Mouse (Mus musculus) midbrain, embryonic 15.5 days (tissue): ENCODE results near the gene Vmo1. TPM values are rescaled to one million over a fixed set of nuclear protein-coding genes. Genes with fewer than 3 reads are reported as not detected.

Experiments used
- ATAC-seq: fragments of 200-750 bp; cut with Nextera tagmentation; replicated peaks from 2 replicates; pipeline ENCODE4 v1.8.0; 2017; ENCODE audit warnings: moderate TSS enrichment
- H3K27ac ChIP-seq: fragments of 300-500 bp; sonication (generic); 2 replicates; pipeline ENCODE4 v1.5.1; 2015; ENCODE audit warnings: mild to moderate bottlenecking, inconsistent platforms
- H3K27me3 ChIP-seq: fragments of 300-500 bp; sonication (generic); replicated peaks from 2 replicates; pipeline ENCODE4 v1.6.1; 2015; ENCODE audit warnings: inconsistent platforms
- H3K36me3 ChIP-seq: fragments of 300-500 bp; sonication (generic); replicated peaks from 2 replicates; pipeline ENCODE4 v1.6.1; 2015; ENCODE audit warnings: inconsistent platforms
- H3K4me1 ChIP-seq: fragments of 300-500 bp; sonication (generic); 2 replicates; pipeline ENCODE4 v1.6.1; 2015; ENCODE audit warnings: inconsistent platforms
- H3K4me2 ChIP-seq: fragments of 300-500 bp; sonication (generic); 2 replicates; pipeline ENCODE4 v1.6.1; 2015; ENCODE audit warnings: inconsistent platforms, mild to moderate bottlenecking, moderate library complexity
- H3K4me3 ChIP-seq: fragments of 300-500 bp; sonication (generic); 2 replicates; pipeline ENCODE4 v1.5.1; 2015; ENCODE audit warnings: mild to moderate bottlenecking, inconsistent platforms
- H3K9ac ChIP-seq: fragments of 300-500 bp; sonication (generic); 2 replicates; pipeline ENCODE4 v1.6.1; 2015; ENCODE audit warnings: mild to moderate bottlenecking, inconsistent platforms
- H3K9me3 ChIP-seq: fragments of 300-500 bp; sonication (generic); 2 replicates; pipeline ENCODE4 v1.6.1; 2016; ENCODE audit warnings: inconsistent platforms
- WGBS: fragments of 180-500 bp; shearing (Covaris S2); methylation state at CpG from one replicate; pipeline ENCODE4 v1.1.7; 2015; ENCODE audit warnings: mixed read lengths; 5-methylcytosine and 5-hydroxymethylcytosine counted together
- polyA plus RNA-seq: library from polyadenylated mRNA; unstranded; fragments of >200 nt; fragmentation: Nextera tagmentation; extraction: Ambion mirVana; gene quantifications from 2 replicates; pipeline ENCODE4 v1.2.1, GENCODE M21; 2015

The Vmo1 gene
- polyA plus RNA-seq: 0.46 TPM in 1 of 2 replicates, not detected in the other

GRCm38 (mm10) chr11:70514288-70514687 is at the start of gene Vmo1:
Gene Vmo1, minus strand, starts transcription at chr11:70514616.
- no peak for ATAC-seq
- H3K4me1 ChIP-seq: peaks cover 9% of the 10 kb centered on the region
- H3K9me3 ChIP-seq: no peaks in the 10 kb centered on the region
- H3K27ac ChIP-seq: no peak within 1 kb of the TSS
- H3K36me3 ChIP-seq: no peaks in the 10 kb centered on the region
- WGBS: 88% methylated on average over 7 of the region's 7 CpGs
- no peaks in the 10 kb centered on the region for H3K27me3 ChIP-seq
- H3K9ac ChIP-seq: no peak within 1 kb of the TSS
- no peak within 1 kb of the TSS for H3K4me3 ChIP-seq
- no peak within 1 kb of the TSS for H3K4me2 ChIP-seq

DNA sequence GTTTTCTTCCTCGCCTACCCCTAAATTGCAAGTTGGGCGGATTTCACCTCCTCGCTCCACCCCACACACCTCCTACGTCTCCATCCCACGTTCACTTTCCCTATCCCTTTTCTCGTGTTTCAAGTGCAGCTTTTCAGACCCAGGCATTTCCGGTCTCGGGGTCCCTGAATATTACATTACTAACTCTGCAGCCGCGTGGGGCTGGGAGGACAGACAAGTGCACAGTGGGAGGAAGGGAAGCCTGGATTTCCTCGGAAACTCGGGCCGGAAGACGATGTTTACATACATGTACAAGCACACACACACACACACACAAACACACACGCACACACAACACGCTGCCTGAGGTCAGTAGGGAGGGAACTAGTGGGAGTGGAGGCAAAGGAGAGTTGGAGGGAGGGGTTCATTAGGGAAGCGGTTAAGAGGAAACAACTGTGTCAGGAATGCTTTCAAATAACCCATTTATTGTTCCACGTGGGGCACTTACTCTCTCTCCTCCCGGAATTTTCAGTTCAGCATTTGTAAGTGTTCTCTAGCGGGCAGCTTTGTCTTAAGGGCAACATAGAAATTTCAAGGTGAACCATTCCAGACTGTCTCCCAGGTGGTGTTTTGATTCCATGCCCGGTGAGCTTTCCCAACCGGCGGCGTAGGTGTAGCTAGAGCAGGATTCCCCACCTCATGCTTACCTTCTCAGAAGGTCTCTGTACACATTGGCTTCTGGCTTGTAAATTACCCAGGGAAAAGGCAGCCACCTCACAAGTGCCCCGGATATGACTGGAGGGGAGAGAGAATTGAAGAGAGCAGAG is 49.3 kb upstream of the Vmo1 start:
- H3K4me2 ChIP-seq: peak overlapping the region; percentile 76
- H3K27me3 ChIP-seq: no peaks in the 10 kb centered on the region
- H3K9me3 ChIP-seq: no peaks in the 10 kb centered on the region
- H3K36me3 ChIP-seq: no peaks in the 10 kb centered on the region
- peak overlapping the region; percentile 96 for H3K9ac ChIP-seq
- ATAC-seq: no peak
- peak overlapping the region; percentile 85 for H3K27ac ChIP-seq
- H3K4me1 ChIP-seq: peaks cover 39% of the 10 kb centered on the region
- peak overlapping the region; percentile 97 for H3K4me3 ChIP-seq
- 4% methylated on average over 25 of the region's 25 CpGs for WGBS

- no peaks in the 10 kb centered on the region for H3K9me3 ChIP-seq
- H3K4me2 ChIP-seq: peak overlapping the region; percentile 76
- ATAC-seq: peak; percentile 63
- 1% methylated on average over 27 of the region's 31 CpGs for WGBS
- H3K9ac ChIP-seq: peak overlapping the region; percentile 96
- H3K36me3 ChIP-seq: no peaks in the 10 kb centered on the region
- H3K27ac ChIP-seq: peak overlapping the region; percentile 85
- no peaks in the 10 kb centered on the region for H3K27me3 ChIP-seq
- peaks cover 39% of the 10 kb centered on the region for H3K4me1 ChIP-seq
- H3K4me3 ChIP-seq: peak overlapping the region; percentile 97
Observed at GRCm38 (mm10) chr11:70562995-70563469, 48.6 kb upstream of the Vmo1 start.

GRCm38 (mm10) chr11:70562287-70562994 is 48.0 kb upstream of the Vmo1 start, which contains the start of gene Mink1:
Gene Mink1, plus strand, starts transcription at chr11:70562881.
- H3K36me3 ChIP-seq: no peaks in the 10 kb centered on the region
- H3K27ac ChIP-seq: peak within 1 kb of the TSS; percentile 85
- peak; percentile 96 for ATAC-seq
- no peaks in the 10 kb centered on the region for H3K27me3 ChIP-seq
- H3K9ac ChIP-seq: peak within 1 kb of the TSS; percentile 96
- no peaks in the 10 kb centered on the region for H3K9me3 ChIP-seq
- H3K4me1 ChIP-seq: peaks cover 39% of the 10 kb centered on the region
- H3K4me3 ChIP-seq: peak within 1 kb of the TSS; percentile 97
- WGBS: under 1% methylated on average over 49 of the region's 57 CpGs
- peak within 1 kb of the TSS; percentile 76 for H3K4me2 ChIP-seq

DNA sequence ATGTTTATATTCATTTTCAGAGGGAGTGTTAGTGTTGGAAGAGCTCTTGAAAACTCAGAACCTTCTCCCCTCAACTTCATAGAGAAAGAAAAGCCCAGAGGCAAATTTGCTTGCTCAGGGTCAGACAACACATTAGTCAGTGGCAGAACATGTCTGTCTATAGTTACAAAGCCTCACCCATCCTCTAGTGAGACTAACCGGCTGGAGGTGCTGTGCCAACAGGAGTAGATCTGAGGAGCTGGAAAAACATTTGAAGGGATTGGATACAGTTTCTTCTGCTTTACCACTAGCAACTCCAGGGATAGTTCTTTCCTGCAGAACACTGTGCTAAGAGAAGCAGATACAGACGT is 47.5 kb upstream of the Vmo1 start:
- H3K27ac ChIP-seq: peak overlapping the region; percentile 85
- H3K4me1 ChIP-seq: peaks cover 39% of the 10 kb centered on the region
- H3K4me2 ChIP-seq: peak overlapping the region; percentile 76
- H3K9me3 ChIP-seq: no peaks in the 10 kb centered on the region
- H3K27me3 ChIP-seq: no peaks in the 10 kb centered on the region
- H3K36me3 ChIP-seq: no peaks in the 10 kb centered on the region
- no peak for ATAC-seq
- 0% methylated on average over 2 of the region's 2 CpGs for WGBS
- H3K4me3 ChIP-seq: peak overlapping the region; percentile 97
- peak overlapping the region; percentile 96 for H3K9ac ChIP-seq

DNA sequence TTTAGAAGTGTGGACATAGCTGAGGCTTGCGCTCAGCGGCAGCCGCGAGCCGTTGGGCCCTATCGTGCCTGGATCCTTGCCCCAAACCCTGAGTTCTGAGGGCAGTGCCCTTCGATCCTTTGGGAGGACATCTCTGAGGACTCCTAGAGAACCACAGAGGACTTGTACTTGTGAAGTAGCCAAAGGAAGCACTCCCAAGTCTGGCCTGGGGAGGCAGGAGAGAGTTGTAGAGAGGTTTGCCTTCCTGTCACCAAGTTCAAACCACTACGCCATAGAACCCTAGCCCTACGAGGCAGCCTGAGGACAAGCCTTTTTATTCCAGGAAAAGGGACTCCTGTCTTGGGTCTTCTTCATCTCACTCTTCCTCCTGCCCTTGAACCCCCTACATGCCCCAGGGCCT is 43.1 kb upstream of the Vmo1 start:
- 90% methylated on average over 9 of the region's 9 CpGs for WGBS
- H3K27me3 ChIP-seq: no peaks in the 10 kb centered on the region
- H3K4me2 ChIP-seq: no peak overlapping the region
- H3K4me3 ChIP-seq: no peak overlapping the region
- H3K27ac ChIP-seq: no peak overlapping the region
- no peak overlapping the region for H3K9ac ChIP-seq
- no peaks in the 10 kb centered on the region for H3K36me3 ChIP-seq
- H3K4me1 ChIP-seq: peaks cover 8% of the 10 kb centered on the region
- ATAC-seq: no peak
- no peaks in the 10 kb centered on the region for H3K9me3 ChIP-seq

- Histone ChIP-seq H3K4me3 (no peak overlapping the region), H3K9me3 (no peaks in the 10 kb centered on the region), H3K27ac (no peak overlapping the region), H3K4me2 (no peak overlapping the region), H3K9ac (no peak overlapping the region), H3K4me1 (no peaks in the 10 kb centered on the region), H3K27me3 (no peaks in the 10 kb centered on the region), H3K36me3 (no peaks in the 10 kb centered on the region)
- ATAC-seq: no peak
- 27% methylated on average over 6 of the region's 7 CpGs for WGBS
Observed at GRCm38 (mm10) chr11:70553940-70554339, 39.5 kb upstream of the Vmo1 start.

DNA sequence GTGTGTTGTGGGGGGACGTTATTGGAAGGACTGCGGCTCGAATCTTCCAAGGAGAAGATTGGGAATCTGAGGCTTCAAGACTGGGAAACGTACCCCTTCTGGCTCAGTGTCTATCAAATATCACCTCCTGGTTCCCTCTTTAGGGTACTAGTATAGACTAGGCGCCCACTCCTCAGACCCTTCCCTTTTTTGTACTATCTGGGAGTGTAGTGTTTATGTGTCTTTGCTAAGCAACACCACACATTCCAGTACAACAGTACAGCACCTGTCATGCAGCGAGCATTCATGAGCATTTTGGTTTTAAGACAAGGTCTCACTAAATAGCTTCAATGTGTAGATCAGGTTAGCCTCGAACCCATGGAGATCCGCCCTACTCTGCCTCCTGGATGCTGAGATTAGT is 37.1 kb upstream of the Vmo1 start:
- H3K4me2 ChIP-seq: no peak overlapping the region
- 89% methylated on average over 8 of the region's 8 CpGs for WGBS
- H3K27ac ChIP-seq: no peak overlapping the region
- H3K36me3 ChIP-seq: no peaks in the 10 kb centered on the region
- ATAC-seq: no peak
- no peaks in the 10 kb centered on the region for H3K9me3 ChIP-seq
- no peaks in the 10 kb centered on the region for H3K4me1 ChIP-seq
- H3K9ac ChIP-seq: no peak overlapping the region
- no peaks in the 10 kb centered on the region for H3K27me3 ChIP-seq
- H3K4me3 ChIP-seq: no peak overlapping the region

GRCm38 (mm10) chr11:70544496-70544895 is 30.1 kb upstream of the Vmo1 start:
- H3K4me1 ChIP-seq: peaks cover 7% of the 10 kb centered on the region; the same call in 1 of the 2 replicates
- no peak overlapping the region for H3K27ac ChIP-seq
- ATAC-seq: no peak
- 0 out of 2 replicates have a peak, but pooled peaks cover 5% of the 10 kb centered on the region for H3K27me3 ChIP-seq
- H3K36me3 ChIP-seq: no peaks in the 10 kb centered on the region
- H3K9ac ChIP-seq: no peak overlapping the region
- H3K4me3 ChIP-seq: no peak overlapping the region
- 75% methylated on average over 7 of the region's 7 CpGs for WGBS
- no peaks in the 10 kb centered on the region for H3K9me3 ChIP-seq
- no peak overlapping the region for H3K4me2 ChIP-seq

DNA sequence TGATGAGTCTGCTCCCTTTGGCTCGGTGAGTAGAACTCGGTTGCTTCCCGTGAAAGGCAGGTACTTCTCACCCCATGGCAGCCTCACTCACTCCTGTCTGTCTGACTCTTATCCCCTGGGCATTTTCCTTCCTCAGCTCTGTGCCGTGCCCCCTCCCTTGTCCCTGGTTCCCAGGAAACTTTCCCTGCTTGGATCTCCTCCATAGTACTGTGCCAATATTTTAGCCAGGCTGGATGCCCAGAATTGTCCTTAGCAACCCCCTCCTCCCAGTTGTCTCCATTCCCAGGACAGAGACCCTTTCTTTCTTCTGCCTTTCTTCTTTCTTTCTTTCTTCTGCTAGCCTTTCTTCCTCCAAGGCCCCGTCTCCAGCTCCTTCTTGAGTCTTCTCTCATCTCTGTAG is 27.0 kb upstream of the Vmo1 start:
- Histone ChIP-seq H3K36me3 (no peaks in the 10 kb centered on the region), H3K4me2 (peak overlapping the region; percentile 62; the same call in 1 of the 2 replicates), H3K9me3 (no peaks in the 10 kb centered on the region), H3K27ac (no peak overlapping the region), H3K4me3 (0 out of 2 replicates have a peak overlapping the region, but pooled peaks have one; percentile 50), H3K9ac (no peak overlapping the region), H3K4me1 (peaks cover 7% of the 10 kb centered on the region; the same call in 1 of the 2 replicates), H3K27me3 (peaks cover 17% of the 10 kb centered on the region; the same call in 1 of the 2 replicates)
- 74% methylated on average over 5 of the region's 5 CpGs for WGBS
- no peak for ATAC-seq

DNA sequence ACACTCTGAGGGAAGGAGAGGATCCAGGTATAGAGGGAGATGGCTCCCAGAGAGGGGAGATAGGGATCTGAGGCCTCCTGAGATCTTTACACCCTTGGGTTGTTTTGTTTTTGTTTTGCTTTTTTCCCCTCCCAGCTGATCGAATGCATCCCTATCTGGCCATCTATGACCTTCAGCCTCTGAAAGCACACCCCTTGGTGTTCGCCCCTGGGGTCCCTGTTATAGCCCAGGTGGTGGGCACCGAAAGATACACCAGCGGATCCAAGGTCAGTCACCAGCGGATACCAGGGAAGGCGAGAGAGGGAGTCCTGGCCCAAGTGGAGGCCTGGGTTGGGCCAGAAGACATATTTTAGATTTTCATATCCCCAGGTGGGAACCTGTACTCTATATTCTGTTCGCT is 26.5 kb upstream of the Vmo1 start:
- H3K27ac ChIP-seq: no peak overlapping the region
- no peaks in the 10 kb centered on the region for H3K36me3 ChIP-seq
- peaks cover 7% of the 10 kb centered on the region; the same call in 1 of the 2 replicates for H3K4me1 ChIP-seq
- ATAC-seq: no peak
- H3K4me2 ChIP-seq: peak overlapping the region; percentile 62
- H3K9me3 ChIP-seq: no peaks in the 10 kb centered on the region
- WGBS: 88% methylated on average over 7 of the region's 7 CpGs
- H3K9ac ChIP-seq: no peak overlapping the region
- H3K4me3 ChIP-seq: peak overlapping the region; percentile 50
- H3K27me3 ChIP-seq: peaks cover 17% of the 10 kb centered on the region; the same call in 1 of the 2 replicates

DNA sequence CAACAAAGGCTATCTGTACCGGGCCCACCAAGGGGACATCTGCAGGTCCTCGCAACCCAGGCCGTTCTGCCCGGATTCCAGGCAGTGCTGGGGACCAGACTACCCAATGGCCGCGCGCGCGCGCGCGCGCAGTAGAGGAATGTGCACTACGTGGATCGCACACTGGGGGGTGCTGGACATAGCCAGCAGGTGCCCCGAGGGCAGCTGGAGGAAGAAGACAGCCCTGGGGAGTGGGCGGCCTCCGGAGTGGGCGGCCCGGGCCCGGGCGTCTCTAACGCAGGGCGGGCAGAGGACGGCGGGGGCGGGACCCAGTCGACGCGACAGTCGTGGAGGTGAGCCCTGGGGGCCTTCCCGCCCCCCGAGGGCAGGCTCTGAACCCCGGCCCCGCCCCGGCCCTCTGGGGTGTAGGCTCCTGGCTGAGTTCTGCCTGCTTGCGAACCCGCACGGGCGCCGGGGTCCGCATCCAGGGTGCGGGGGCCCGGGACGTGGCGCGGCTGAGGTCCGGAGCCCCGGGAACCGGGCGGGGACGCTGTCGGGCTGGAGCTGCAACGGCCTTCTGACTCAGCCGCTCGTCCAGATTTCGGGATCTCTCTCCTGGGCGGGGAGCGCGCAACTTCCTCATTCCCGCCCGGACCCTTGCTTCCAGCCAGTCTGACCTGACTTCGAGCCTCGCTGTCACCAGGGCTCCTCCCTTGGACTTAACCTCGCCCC is 25.6 kb upstream of the Vmo1 start, which contains the start of gene Pld2:
TSS of gene Pld2 (plus strand) at position 188 of the 711 bp plus-strand sequence.
- no peaks in the 10 kb centered on the region for H3K36me3 ChIP-seq
- H3K4me1 ChIP-seq: peaks cover 7% of the 10 kb centered on the region; the same call in 1 of the 2 replicates
- H3K9ac ChIP-seq: peak within 1 kb of the TSS; percentile 45
- peaks cover 17% of the 10 kb centered on the region; the same call in 1 of the 2 replicates for H3K27me3 ChIP-seq
- peak within 1 kb of the TSS; percentile 5; the same call in 1 of the 2 replicates for H3K27ac ChIP-seq
- ATAC-seq: peak; percentile 86
- WGBS: under 1% methylated on average over 60 of the region's 65 CpGs
- H3K4me3 ChIP-seq: peak within 1 kb of the TSS; percentile 50
- H3K4me2 ChIP-seq: peak within 1 kb of the TSS; percentile 62
- no peaks in the 10 kb centered on the region for H3K9me3 ChIP-seq
